Mouse (Mus musculus): ENCODE results near the gene Ajuba. TPM values are rescaled to one million over a fixed set of nuclear protein-coding genes. Genes with fewer than 3 reads are reported as not detected.

Ajuba gene
- total RNA-seq, 2 experiments from 2014 or later: 20.5 to 26.0 TPM

DNA sequence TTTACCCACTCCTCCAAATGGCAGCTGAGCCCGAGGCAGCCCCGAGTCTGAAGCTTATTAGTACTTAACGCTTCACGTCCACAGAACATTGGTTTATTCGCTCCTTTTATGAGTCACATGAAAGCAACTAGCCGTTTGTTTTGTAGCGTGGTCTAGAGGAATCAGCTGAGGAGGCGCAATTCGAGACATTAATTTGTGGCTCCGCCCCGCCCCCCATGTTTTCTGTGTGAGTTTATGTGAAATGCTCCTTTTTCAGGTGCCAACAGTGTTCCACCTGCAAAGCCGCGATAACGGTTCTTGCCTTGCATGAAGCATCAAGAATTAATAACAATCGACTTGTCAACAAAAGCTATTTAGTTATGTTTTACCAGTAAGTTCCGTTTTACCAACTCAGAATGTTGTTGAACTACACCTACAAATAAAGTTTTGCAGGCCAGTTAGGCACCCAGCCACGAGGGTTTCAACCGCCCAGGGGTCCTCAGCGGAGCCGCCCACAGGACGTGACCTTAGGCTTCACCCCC is 23.8 kb downstream of the Ajuba start:
- DNase-seq (ENCODE audit: low spot score in 2 of 2): no peak

DNA sequence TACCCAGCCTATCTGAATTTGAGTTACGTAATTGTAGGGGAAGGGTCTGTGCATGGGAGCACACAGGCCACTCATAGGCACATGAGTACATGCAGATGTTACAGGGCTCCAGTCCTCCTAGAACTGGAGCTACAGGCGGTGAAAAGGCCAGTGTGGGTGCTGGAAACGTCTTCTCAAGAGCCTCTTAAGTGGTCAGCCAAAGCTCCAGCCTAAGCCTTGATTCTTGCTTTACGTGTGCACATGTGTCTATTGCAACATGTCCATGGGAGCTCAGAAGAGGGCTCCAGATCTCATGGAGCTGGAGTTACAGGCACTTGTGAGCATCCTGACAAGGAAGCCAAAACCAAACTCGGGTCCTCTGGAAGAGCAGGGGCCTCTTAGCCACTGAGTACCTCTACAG is 32.7 kb downstream of the Ajuba start:
- DNase-seq (ENCODE audit: low spot score in 2 of 2): no peak

DNA sequence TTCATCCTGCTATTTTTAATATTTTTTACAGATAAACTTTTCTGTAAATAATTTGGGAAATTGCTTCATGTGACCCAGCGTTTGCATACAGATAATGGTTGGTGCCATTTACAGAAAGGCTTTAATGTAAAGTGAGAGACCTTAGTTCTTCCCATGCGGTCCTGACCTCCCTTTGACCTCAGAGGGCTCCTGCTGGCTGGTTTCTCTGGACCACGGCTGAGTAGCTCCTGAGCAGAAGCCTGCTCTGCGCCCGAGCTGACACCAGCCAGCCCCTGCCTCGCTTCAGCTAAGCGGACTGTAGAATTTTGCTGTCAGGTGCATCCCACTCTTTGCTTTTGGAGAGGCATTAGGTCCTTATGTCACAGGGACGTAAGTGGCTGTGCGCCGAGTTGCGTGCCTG is 36.6 kb downstream of the Ajuba start:
- DNase-seq (ENCODE audit: low spot score in 2 of 2): no peak

DNA sequence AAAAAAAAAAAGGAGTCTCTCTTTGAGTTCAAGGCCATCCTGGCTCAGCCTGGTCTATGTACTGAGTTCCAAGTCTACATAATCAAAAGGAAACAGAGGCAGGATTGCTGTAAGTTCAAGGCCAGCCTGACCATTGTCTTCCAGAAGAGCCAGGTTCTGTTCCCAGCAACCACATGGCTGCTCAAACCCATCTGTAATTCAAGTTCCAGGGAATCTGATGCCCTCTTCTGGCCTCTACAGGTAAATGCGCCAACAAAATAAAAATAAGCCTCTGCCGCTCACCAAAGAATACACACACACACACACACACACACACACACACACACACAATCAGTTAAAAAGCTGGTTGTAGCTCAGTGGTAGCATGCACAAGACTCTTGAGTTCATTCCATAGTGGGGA is 38.8 kb downstream of the Ajuba start:
- DNase-seq (ENCODE audit: low spot score in 2 of 2): no peak

DNA sequence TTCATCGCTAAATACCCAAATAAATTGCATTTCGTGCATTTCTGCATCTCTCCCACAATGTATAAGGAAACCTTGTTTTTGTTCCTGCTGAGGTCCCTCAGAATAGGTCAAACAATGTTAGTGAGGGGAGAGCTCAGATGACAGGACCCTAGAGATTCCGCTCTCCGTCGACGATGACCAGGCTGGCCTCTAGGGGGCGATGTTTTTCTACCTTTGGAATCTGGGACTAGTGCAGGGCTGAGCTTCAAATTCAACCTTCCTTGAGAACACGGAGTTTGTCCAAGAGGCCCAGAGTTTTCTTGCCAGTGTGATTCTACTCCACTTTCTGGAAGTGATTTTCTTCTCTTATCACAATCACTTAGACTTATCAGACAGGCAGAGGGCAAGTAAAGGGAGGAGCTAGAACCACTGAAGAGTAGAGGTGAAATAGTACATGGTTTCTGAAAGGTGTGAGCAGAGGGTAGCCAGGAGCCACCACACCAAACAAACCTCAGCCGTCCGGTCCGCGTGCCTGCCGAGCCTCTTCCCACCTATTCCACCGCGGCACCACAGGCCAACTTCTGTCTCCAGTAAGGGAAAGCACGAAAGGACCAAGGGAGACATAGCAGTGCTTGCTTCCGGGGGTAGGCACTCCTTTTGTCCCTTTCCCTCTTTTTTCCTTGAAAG is 48.8 kb downstream of the Ajuba start:
- DNase-seq (ENCODE audit: low spot score in 2 of 2): peak; percentile 85 to 88

DNA sequence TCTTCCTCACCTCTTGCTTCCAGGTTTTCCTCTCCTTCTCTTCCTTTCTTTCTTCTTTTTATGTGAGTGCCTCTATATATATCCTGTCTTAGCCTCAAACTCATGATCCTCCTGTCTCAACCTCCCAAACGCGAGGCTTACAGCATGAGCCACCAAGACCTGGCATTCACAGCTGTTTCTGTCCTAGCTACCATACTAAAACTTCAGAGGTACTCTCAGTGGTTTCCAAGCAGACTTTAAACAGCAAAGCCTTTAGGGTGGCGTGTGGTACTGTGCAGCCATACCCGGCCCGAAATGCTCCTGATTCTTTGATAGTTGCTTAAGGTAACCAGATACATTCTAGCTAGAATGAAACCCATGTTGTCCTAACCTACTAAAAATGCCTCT is 49.4 kb downstream of the Ajuba start:
- no peak for DNase-seq (ENCODE audit: low spot score in 2 of 2)

DNA sequence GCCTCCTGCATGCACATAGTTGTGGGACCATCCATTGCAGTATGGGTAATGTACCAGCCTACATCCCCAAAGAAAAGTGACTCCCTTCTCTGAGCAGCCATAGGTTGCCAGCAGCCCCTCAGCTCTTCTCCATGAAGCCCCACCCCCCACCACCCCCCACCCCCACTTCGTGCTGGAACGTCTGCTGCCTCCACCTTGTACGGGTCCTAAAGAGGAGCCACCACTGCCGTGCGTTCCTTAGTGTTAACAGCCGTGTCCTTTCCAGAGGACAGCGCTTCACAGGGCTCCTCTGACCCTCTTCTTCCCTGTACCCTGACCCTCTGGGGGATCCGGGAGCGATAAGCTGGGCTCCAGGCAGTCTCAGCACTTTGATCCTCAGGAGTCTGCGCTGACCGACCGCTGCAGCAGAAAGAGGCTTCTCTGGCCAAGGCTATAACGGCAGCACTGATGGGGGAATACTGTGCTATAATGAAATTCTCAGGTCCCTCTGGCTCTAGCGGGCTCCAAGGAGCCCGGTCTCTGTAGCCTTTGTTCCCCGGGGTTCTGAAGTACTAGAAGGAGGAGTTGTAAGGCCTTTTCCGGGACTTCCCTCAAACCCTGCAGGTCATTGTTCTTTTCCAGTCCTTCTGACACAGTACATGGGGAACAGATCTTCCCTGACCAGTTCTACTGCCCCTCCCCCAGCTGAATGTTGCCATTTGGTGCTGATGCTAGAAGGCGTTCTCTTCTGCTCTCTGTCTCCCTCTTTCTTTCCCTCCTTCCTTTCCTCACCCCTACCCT is 49.9 kb downstream of the Ajuba start:
- DNase-seq (ENCODE audit: low spot score in 2 of 2): no peak

DNA sequence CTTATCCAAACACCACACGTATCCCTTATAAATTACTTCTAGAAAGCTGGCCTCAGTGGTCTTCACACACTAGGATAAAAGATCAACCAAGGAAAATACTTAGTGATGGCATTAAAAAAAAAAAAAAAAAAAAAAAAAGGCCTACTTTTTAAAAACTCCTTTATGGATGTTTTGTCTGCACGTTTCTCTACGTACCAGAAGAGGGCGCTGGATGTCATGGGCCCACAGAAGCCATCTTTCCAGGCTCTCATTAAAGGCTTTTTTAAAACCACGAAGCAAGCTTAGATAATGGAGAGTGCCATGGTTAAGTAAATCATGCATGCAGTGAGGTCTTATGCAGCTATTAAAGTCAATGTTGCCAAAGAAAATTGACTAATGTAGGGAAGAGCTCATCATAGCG is 53.8 kb downstream of the Ajuba start:
- DNase-seq (ENCODE audit: low spot score in 2 of 2): no peak

Small RNAs within 50 kb of the gene (microRNA-seq; reads per million reads assigned to microRNA genes)
- gene Mir686 (ENCODE audit: borderline number of aligned reads in 2 of 2): 0 reads per million in 2 experiments

Other genes starting within 250 kb of the Ajuba start
- gene Oxa1l, start 216.7 kb downstream of the Ajuba start, total RNA-seq (2021): 10 to 100 TPM; 77.0 to 95.1 TPM
- 1 to 10 TPM; 3.1 to 4.5 TPM for gene Slc7a7, start 159.8 kb downstream of the Ajuba start, total RNA-seq (2021)
- 100 to 1,000 TPM; 180 to 210 TPM for gene Mrpl52, start 150.6 kb downstream of the Ajuba start, total RNA-seq (2021)
- gene Mmp14, start 145.9 kb downstream of the Ajuba start, total RNA-seq (2021): 10 to 100 TPM; 26.4 to 38.4 TPM
- gene Lrp10, start 113.4 kb downstream of the Ajuba start, total RNA-seq (2021): 100 to 1,000 TPM in 1 of 2 experiments, 10 to 100 TPM in 1; 95.4 to 119 TPM
- gene Rem2, start 101.5 kb downstream of the Ajuba start, total RNA-seq (2021): 1 to 10 TPM in 1 of 2 experiments, under 1 TPM in 1; 0.26 to 1.1 TPM
- 10 to 100 TPM; 38.9 to 43.3 TPM for gene Prmt5, start 60.0 kb downstream of the Ajuba start, total RNA-seq (2021)
- gene Haus4, start 22.9 kb downstream of the Ajuba start, total RNA-seq (2021): 10 to 100 TPM; 11.2 to 18.9 TPM
- gene 4931414P19Rik, start 28.4 kb upstream of the Ajuba start, total RNA-seq (2021): 1 to 10 TPM; 2.7 to 6.5 TPM
- gene Psmb5, start 40.5 kb upstream of the Ajuba start, total RNA-seq (2021): 100 to 1,000 TPM; 273 to 381 TPM
- gene Psmb11, start 43.9 kb upstream of the Ajuba start, total RNA-seq (2021): not detected
- gene Gm17606, start 63.4 kb upstream of the Ajuba start, total RNA-seq (2021): not detected
- gene Cdh24, start 63.8 kb upstream of the Ajuba start, total RNA-seq (2021): 1 to 10 TPM in 1 of 2 experiments, under 1 TPM in 1; 0.70 to 1.2 TPM
- 10 to 100 TPM; 43.5 to 43.7 TPM for gene 1700123O20Rik, start 108.7 kb upstream of the Ajuba start, total RNA-seq (2021)
- gene Acin1, start 109.4 kb upstream of the Ajuba start, total RNA-seq (2021): 100 to 1,000 TPM; 162 to 171 TPM
- gene Gm29776, start 121.3 kb upstream of the Ajuba start, total RNA-seq (2021): not detected
- under 1 TPM in 1 of 2 experiments, not detected in 1; 0.23 TPM for gene Cebpe, start 134.6 kb upstream of the Ajuba start, total RNA-seq (2021)
- 10 to 100 TPM; 24.6 to 55.6 TPM for gene Slc7a8, start 204.4 kb upstream of the Ajuba start, total RNA-seq (2021)
- under 1 TPM in 1 of 2 experiments, not detected in 1; 0.51 TPM for gene Rnf212b, start 236.6 kb upstream of the Ajuba start, total RNA-seq (2021)

Measured in adrenal gland, adult 18-20 months (tissue).